Mouse (Mus musculus) gastrocnemius, postnatal 10 days (tissue): ENCODE data around the gene Srpx2. TPM values are rescaled to one million over a fixed set of nuclear protein-coding genes. Genes with fewer than 3 reads are reported as not detected.

Experiments
- DNase-seq: peaks from one replicate; pipeline ENCODE4 v3.0.0; 2021; ENCODE audit warnings: mixed read lengths
- long read RNA-seq, 2 experiments: library from polyadenylated mRNA; stranded (forward); transcript quantifications; one replicate each; pipeline ENCODE4 v2.0.0; 2021
- total RNA-seq, 2 experiments: library from RNA; stranded (reverse); gene quantifications; 2 replicates each; pipeline ENCODE4 v1.2.3; 2021

The Srpx2 gene
- total RNA-seq, result 10 to 100 TPM; 11.0 to 15.6 TPM
- long read RNA-seq, experiment 1, transcript Srpx2-201 (12 exons, 2,290 nt), result minor isoform, 11 of 29 reads
- long read RNA-seq, experiment 1, transcript Srpx2-202 (11 exons, 2,848 nt), result major isoform, 15 of 29 reads
- long read RNA-seq, experiment 1, partial matches to known transcripts, result 2 of 29 reads
- long read RNA-seq, experiment 1, other reads (novel, unspliced or antisense), result 1 of 29 reads
- long read RNA-seq, experiment 2, transcript Srpx2-202 (11 exons, 2,848 nt), result major isoform, 6 of 12 reads
- long read RNA-seq, experiment 2, partial matches to known transcripts, result 2 of 12 reads
- long read RNA-seq, experiment 2, other reads (novel, unspliced or antisense), result 2 of 12 reads

DNA sequence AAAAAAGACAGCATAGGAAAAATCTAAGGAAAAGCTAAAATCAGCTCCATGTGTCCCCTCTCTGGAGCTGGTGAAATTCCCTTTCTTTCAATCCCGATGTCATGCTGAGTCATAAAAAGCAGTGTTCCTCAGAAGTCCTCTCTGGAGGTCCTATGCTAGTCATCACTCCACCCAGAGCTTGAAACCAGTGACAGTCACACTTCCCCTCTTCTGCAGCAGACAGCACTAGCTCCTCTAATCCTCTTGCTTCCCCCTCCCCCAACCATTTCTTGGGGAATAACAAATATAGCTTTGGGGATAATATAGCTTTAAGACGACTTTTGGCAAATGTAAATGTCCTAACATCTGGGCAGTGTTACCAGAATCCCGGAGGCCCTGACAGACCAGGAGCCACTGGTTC lies at the start of gene Srpx2:
TSS of gene Srpx2 (plus strand) at position 166 of the 400 bp plus-strand sequence.
- DNase-seq, result no peak

DNA sequence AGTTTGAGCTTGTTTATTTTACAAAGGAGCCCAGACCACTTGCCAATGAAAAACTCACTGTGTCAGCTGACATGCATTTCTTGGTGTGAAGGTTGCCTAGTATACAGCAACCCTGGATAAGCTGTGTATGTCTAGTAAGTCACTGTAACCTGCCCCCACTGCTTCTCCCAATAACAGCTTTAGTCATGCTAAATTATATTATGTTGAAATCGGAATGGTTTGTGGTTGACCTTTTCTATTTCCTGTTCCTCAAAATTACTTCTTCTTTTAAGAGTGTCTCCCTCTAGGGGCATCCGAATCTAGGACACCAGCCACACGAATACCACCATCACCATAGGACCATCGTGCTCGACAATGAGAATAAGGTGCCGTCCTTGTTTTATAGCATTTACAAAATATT lies 38.5 kb upstream of the Srpx2 start:
- no peak for DNase-seq

DNA sequence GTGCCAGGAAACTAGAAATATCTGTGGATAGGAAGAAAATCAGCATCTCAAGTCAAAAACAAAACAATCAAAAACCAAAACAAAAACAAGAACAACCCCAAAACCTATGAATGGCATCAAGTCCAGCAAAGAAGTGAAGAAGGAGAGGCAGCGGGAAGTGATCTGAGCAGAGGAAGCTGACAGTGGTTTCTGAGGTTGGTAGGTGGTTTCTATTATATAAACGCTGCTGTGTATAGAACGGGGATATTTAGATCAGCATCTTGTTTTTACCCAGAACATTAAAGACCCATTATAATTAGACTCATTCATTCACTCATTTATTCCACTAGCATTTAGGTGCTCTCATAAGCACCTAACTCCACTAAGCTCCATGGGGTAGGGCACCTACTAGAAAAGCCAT lies 20.9 kb upstream of the Srpx2 start:
- DNase-seq, result no peak

DNA sequence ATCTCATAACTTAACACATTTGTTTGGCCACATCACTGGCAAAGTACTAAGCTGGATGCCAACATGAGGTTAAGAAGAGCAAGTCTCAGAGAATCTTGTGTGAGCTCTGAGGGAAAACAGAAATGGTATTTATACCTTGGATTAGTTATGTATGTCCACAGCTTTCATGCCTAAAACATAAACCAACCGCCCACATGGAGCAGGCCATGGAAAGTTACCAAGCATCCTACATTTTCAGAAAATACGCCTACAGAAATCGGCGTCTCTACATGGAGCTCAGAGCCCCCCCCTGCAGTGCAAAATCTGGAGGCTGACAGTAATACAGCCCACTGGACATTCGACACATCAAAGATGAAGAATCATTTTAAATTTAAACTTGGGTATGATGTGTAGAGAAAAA lies 20.1 kb upstream of the Srpx2 start:
- DNase-seq, result no peak

DNA sequence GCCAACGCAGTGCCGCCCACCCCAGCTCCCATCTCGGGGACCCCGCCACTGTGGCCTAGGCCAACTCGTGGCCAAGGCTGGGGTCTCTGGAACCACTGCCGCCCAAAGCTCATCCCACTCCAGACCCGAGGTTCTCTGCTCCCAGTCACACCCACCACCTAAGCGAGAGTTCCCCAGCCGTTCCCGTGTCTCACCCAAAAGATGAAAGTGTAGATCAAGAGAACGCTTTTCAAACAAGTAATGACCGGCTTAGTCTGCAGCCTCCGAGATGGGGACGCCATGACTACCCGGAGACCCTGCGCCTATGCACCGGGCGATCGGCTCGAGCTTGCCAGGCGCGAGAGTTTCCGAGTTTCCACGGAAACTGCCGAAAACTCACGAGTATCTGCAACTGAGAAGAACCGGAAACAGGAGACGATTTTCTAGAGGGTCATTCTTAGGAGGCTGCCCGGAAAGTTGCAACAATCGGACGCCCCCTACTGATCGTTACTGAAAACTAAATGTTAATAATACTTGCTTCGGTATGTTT lies 10.1 kb upstream of the Srpx2 start, which contains the start of gene Tspan6:
TSS of gene Tspan6 (minus strand) at position 416 of the 529 bp plus-strand sequence.
- peak; percentile 68 for DNase-seq

DNA sequence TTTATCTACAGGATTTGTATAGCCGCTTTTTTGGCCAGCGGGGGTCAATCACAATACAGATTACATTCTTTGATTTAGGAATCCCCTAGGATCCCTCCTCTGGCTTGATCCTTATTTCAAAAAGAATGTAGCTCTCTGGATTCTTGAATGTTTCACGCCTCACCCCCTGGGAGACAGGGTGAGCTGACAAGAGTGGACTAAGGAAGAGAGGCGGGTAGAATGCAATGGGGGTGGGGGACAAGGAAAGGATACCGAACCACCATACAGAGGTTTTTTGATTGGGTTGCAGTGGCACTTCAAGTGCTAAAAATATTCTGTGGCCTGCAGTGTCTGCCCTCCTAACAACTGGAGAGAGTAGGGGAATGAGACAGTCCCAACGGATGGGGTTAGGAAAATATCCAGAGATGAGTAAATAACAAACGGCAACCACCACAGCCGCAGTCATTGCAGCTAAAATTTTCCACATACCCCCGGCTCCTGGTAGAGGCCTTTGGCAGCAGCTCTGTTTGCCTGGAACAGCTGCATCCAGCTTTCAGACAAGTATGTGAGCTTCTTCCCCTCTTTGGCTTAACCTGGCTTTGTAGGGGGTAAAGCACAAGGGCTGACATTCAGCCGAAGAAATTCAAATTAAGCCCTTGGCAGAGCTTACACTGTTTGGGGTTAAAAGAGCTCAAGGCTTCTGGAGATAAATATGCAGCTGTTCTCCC lies 3.3 kb downstream of the Srpx2 start:
- DNase-seq, result no peak

DNA sequence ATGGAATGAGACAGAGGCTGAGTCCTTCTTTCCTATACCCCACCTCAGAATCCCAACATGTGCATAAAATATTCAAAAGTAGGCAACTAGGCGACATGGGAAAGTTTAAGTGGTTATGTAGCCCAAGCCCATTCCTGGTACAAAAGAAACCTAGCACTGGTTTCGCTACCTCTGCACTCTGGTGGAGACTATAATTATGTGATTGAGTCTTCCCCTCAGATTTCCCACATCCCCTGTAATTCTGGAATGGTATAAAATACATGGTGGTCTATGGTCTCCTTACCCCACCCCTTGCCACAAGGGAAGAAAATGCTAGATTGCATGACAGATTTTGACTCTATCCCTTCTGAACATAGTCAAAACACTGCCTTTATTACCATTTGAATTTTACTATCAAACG lies 4.8 kb downstream of the Srpx2 start:
- no peak for DNase-seq

DNA sequence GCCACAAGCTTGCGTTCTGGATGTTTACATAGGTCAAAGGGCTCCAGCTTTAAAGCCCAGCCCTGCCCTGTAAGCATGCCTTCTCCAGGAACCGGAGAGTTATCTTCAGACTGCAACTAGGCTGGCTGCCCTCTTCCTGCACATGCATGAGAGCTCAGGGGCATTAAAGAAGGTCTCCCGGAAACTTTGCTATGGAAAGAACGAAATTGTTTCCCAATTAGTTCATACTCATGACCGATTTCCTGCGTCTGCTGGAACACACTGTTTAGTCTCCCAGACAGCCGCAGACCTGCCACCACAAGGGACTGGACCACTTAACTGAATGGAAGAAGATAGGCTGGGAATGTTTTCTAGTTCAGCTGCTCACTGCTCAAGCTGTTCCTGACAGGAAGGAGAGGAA lies 6.0 kb downstream of the Srpx2 start:
- DNase-seq, result no peak

DNA sequence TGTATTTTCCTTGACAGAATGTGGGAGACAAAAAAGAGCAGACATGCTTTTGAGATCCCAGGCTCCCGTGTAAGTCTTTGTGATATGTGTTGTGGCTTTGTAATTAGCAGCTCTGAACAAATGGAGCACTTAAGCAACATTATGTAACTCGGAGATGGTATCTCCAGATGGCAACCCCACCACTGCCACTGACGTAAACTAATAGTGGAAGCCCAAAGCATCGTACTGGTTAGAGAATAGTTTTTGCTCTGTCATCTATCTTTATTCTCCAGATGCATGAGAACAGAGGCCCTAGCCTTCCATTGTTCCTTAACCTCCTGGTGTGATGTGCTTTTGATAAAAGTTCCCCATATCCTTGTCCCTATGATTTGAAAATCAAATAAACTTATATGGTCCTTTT lies 13.0 kb downstream of the Srpx2 start:
- DNase-seq, result no peak

DNA sequence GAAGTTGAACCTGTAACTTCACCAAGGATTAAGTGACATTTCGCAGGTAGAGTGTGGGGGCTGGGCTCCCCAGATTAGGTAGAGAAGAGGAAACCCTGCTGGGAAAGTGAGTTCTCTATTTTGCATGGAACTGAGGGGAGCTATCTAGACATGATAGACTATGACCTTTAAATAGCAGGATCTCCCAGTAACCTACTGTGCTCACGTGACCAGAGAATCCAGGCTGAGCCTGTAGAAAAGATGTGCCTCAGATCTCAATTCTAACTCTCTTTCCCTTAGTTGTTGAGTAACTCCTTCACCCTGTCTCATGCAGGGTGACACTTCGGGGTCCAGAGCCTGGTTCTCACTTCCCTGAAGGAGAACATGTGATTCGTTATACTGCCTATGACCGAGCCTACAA lies 18.5 kb downstream of the Srpx2 start:
- no peak for DNase-seq

DNA sequence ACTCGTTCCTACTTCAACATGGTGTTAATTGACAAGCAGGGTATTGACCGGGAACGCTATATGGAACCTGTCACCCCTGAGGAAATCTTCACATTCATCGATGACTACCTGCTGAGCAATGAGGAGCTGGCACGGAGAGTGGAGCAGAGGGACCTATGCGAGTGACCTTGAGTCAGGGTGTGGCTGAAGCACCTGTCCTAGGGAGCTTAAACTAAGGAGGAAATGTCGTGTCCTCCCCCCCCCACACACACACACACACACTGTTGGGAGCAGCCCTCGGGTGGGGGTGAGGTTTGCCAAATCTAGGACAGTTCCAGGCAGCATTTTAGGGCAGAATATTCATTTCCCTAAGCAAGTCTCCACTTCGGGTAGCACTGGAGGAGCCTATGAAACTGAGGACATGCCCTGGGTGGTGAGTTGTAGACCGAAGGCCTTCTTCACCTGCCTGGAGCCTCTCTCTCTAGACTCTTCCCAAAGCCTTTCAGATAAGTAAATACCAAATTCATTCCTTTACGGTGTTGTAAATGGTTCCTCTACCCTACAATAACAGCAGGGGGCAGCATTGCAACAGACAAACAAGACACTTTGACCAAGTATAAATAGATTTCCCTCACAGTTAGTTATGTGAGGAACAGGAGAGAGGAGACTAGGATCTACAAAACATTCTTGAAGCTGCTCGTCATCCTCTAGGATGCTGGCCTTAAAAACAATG lies 23.2 kb downstream of the Srpx2 start:
- no peak for DNase-seq

DNA sequence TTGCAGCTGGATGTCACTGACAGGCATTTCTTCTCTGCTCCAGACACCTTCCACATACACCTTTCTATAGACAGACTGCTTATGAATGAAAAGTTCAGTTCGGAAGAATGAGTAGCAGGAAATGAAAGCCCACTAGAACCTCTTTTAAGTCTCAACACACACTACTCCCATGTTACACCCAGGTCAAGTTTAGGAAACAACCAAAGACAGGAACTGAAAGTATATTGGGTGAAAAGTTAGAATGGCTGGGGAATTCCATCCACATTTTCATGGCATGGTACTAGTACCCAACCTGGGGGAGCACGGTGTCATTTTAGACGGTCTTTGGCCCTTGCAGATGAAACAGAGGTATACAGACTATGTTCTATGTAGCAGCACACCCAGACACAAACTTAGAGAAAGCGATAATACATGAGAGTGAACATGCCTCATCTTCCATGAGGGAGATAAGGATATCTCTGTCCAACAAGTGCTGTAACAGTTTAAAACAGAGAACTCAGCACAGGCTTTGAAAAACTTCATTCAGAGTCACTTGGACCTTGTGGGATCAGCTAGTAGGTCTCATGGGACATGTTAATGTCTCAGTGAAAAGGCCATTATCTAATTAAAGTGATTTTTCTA lies 28.5 kb downstream of the Srpx2 start:
- no peak for DNase-seq

DNA sequence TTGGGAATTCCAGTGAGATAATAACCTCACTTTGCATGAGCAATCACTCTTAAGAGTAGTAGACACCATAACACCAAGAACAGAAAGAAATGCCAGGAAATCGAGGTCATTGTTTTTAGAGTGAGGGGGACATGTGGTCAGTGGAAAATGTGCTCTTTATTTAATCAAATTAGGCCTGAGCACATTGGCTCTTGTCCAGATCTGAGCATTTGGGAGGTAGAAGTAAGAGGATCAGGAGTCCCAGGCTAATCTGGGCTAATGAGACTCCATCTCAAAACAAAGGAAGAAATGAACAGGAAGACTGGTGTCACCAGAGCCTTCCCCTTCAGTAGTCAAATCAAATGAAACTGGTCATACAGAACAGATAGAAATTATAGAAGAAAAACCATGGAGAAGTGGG lies 31.3 kb downstream of the Srpx2 start:
- no peak for DNase-seq

DNA sequence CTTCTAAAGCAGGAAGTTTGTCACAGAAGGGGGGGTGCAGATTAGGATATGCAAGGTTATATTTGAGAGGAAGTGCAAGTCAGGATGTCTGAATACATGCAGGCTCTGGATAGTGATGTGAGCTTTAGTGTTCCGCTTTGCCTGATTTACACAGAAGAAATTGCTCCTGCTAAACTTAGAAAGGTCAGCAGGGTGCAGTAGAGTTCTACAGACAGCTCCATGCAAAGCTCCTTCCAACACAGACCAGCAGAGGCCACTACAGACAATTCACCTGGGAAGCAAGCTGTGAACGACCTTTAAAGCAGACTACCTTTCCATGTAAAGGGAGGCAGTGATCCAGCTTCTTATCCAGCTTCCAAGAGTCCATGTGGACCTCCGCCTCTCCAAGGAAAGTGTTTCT lies 39.2 kb downstream of the Srpx2 start:
- peak; percentile 9 for DNase-seq

DNA sequence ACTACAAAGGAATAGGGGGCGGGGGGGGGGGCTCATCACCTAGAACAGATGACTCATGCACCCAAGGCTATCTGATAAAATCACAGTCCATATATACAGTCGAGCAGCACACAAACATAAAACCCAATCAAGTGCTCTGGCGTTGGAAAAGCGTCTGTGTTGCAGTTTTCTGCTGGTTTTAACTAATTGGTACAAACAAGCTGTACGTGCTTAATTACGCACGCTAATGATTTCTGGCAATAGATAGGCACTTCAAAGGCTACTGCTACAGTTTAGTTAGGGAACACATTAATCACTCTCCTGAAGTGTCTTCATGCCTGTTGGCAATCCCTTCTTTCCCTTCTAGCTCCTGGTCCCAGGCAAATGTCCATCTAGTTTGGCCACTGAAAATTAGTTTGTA lies 46.4 kb downstream of the Srpx2 start:
- DNase-seq, result no peak

DNA sequence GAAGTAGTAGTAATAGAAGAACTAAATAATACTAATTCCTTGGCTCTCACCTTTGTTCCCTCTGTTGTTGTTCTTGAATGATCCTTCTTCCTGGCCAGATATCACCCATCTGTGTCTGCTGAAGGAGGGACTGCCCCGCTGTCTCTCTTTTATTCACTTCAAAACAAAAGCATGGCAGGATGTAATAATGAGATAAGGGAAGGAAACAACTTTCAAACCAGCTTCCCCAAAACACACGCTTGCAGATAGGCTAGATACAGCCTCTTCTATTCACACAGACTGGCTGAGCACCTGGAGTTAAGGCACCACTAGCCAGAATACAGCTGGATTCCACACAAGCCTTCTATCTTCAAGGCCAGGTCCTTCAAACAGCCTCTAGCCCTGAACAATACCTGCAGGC lies 52.4 kb downstream of the Srpx2 start:
- no peak for DNase-seq

DNA sequence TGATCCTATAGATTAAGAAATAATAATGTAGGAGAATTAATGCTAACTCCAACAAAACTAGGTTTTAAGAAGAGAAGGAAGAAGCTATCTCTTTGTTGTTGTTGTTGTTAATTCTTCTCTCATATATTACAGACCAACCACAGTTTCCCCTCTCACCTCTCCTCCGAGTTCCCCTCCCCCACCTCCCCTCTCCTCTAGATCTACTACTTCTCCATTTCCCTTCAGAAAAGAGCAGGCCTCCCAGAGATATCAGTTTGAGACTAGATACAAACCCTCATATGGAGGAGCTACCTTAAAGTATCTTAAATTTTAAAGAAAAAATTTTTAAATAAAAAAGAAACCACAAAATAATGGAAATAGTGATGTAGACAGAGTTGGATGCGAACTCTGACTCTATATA lies 56.4 kb downstream of the Srpx2 start:
- DNase-seq, result no peak

DNA sequence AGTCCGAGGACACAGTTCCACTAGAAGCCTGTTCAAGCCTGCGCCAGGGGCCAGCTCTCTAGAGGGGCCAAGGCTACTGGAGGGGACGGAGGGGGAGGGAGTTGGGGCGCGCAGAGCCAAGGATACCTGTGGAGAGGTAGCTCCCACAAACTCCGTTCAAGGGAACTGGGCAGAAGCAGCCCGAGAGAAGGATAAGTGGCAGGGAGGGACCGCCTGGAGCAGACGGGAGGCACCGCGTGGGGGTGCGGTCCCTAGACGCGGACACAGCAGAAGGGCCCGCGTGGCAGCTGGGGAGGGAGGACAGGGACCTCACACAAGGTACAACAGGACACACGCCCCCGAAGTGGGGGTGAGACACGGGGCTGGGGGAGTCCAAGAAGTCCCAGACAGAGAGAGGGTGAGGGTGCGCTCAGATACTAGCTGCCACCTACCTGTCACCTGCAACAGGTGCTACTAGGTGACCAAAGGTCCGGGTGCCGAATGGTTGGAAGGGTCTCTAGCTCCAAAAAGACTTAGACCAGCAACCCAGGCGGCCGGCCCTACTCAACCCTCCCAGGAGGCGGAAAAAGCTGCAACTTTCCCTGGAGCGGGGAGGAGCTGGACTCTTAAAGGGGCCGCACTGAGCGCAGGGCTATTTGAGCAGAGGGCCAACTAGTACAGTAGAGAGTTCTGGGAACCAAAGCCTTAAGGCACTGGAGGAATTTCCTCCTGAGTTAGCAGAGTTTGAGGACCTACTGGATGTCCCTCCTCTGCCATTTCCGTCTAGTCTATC lies 73.2 kb downstream of the Srpx2 start, which contains the start of gene Sytl4:
TSS of gene Sytl4 (minus strand) at position 582 of the 772 bp plus-strand sequence.
- peak; percentile 10 for DNase-seq
